Mouse (Mus musculus) erythroblast, embryonic 14.5 days (primary cell): ENCODE data around the gene Znrd1as.

Source experiments
- GATA1 ChIP-seq: IDR thresholded peaks from 2 replicates; pipeline ENCODE4 v1.6.1; 2012; ENCODE audit warnings: low read length, inconsistent platforms, mixed read lengths
- TAL1 ChIP-seq: IDR thresholded peaks from 3 replicates; pipeline ENCODE4 v1.6.1; 2012; ENCODE audit warnings: low read length, inconsistent platforms, mixed read lengths

DNA sequence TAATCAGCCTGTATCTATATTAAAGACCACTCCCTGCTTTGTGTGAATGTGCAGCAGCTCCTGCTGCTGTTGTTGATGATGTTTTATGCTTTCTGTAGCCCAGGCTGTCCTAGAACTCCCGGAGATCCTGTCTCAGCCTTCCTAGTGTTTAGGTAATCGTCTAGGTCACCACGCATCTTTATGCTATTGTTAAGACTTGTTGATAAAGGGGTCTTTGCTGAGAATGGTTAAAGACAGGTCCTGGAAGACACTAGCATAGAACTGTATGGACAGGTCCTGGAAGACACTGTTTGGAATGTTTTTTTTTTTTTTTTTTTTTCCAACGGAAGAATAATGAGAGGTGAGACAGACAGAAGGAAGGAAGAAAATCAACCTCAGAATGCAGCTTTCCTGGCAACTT, 45.0 kb downstream of the Znrd1as start:
- no peak for TF ChIP-seq TAL1
- TF ChIP-seq GATA1 = no peak
